Mouse (Mus musculus) splenic B cell, adult 2 months (primary cell): ENCODE measurements at regions not wholly inside any gene's neighbourhood (a gene's known extent, or its start where the extent isn't known, plus 50 kb on each side); places are given as distances from the start of the nearest gene placed in this dataset.
"Not testable (repeated sequence)": the region's sequence is repeated elsewhere in the genome, so short reads cannot be mapped to it uniquely, and the experiment has no call there.

ENCODE experiments used
- DNase-seq: peaks from one replicate; pipeline ENCODE4 v3.0.0-alpha.2; 2011; ENCODE audit warnings: low read depth, low spot score
- H3K27me3 ChIP-seq: 2 replicates; pipeline ENCODE4 v1.6.1; 2012; ENCODE audit warnings: mild to moderate bottlenecking, low read length, moderate library complexity, mixed read lengths; ENCODE audit not compliant: control insufficient read depth, poor library complexity, insufficient read depth, severe bottlenecking
- H3K36me3 ChIP-seq: 2 replicates; pipeline ENCODE4 v1.6.1; 2012; ENCODE audit warnings: mild to moderate bottlenecking, low read length, moderate library complexity, mixed read lengths; ENCODE audit not compliant: control insufficient read depth, poor library complexity, insufficient read depth, severe bottlenecking

DNA sequence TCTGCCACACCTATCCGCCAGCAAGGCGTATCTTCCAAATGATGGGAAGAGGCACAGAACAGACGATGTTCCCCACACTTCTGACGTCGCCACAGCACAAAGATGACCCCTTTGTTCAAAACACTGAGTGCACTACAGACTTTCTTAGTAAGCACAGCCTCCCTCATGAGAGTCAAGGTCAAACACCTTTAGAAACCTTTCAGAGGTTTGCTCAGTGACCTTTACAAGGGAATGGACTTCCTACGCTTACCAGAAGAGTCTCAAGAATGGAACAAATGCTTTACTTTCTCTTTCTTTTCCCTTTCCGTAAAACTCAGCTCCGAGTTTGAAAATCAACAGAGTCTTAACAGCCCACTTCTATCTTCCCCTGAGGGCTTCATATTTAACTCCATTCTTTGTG is 283.4 kb downstream of the Nkx6-1 start:
- H3K36me3 ChIP-seq: no peaks in the 10 kb centered on the region
- H3K27me3 ChIP-seq: no peaks in the 10 kb centered on the region
- DNase-seq: no peak

DNA sequence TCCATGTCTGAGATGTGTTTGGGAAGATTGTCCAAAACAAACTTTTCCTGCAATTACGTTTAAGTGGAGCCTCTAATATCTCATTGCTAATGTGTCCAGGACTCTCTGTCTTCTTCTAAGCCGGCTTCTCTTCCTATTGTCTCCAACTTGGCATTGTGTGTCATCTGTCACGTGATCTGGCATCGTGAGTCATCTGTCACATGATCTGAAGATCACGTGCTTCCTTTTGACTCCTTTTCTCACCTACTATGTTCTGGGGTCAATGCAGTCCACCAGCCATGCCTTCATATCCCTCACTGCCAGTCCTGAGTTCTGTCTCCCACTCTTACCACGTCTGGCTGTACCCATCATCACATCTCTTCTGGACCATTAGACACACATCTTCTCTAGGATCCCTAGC is 288.1 kb downstream of the Nkx6-1 start:
- H3K27me3 ChIP-seq: no peaks in the 10 kb centered on the region
- DNase-seq: no peak
- no peaks in the 10 kb centered on the region for H3K36me3 ChIP-seq

- no peak for DNase-seq
- H3K36me3 ChIP-seq: no peaks in the 10 kb centered on the region
- no peaks in the 10 kb centered on the region for H3K27me3 ChIP-seq
Measured at GRCm38 (mm10) chr5:101374129-101374528, 290.7 kb downstream of the Nkx6-1 start.

- Histone ChIP-seq H3K27me3 (no peaks in the 10 kb centered on the region), H3K36me3 (no peaks in the 10 kb centered on the region)
- no peak for DNase-seq
Measured at GRCm38 (mm10) chr5:101372204-101372603, 292.6 kb downstream of the Nkx6-1 start.

GRCm38 (mm10) chr5:101365364-101365763 is 299.4 kb downstream of the Nkx6-1 start:
- H3K27me3 ChIP-seq: no peaks in the 10 kb centered on the region
- no peaks in the 10 kb centered on the region for H3K36me3 ChIP-seq
- DNase-seq: no peak

DNA sequence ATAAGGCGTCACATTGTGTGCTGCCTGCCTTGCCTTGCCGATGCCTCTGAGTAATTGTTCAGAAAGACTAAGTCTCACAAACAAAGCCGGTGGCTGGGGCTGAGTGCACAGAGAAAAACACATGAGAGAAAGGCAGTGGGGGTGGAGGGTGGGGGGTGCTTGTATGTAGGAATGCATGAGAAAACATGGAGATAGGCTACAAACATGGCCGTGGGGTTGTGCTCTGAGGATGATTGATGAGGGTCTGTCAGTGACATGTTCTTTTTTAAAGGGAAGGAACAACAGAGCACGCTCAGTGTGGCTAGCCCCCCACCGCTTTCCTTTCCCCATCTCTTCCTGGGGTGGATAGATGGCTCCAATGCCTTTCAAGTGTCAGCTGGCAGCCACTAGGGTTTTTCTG is 304.8 kb downstream of the Nkx6-1 start:
- Histone ChIP-seq H3K36me3 (no peaks in the 10 kb centered on the region), H3K27me3 (no peaks in the 10 kb centered on the region)
- no peak for DNase-seq

DNA sequence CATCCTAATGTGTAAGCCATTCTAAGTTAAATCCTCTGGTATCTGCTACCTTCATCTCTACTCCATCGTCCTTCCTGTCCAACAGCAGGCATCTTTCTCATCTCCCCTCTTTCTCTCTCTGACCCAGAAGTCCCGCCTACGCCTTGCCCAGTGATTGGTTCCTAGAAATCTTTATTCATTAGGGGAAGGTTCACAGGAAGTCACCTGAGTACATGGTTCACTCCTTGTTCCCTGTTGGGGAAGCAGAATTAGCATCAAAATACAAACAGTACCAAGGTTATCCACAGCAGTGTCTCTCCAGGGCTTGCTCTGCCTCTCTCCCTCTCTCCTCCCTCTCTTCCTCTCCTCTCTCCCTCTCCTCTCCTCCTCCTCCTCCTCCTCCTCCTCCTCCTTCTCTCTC is 319.4 kb downstream of the Nkx6-1 start:
- DNase-seq: no peak
- Histone ChIP-seq H3K27me3 (no peaks in the 10 kb centered on the region), H3K36me3 (no peaks in the 10 kb centered on the region)

DNA sequence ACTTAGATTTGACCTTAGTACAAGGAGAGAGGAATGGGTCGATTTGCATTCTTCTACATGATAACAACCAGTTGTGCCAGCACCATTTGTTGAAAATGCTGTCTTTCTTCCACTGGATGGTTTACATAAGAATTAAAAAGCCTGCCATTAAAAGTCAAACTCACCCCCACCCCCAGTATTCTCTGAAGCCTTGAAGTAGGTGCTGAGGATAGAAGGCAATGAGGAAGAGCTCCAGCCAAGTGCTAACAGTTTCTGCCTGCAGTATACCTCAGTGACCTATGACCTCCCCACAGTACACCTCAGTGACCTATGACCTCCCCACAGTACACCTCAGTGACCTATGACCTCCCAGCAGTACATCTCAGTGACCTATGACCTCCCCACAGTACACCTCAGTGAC is 328.4 kb downstream of the Nkx6-1 start:
- not testable (repeated sequence) for H3K36me3 ChIP-seq, H3K27me3 ChIP-seq, DNase-seq

GRCm38 (mm10) chr5:101331825-101332224 is 333.0 kb downstream of the Nkx6-1 start:
- no peak for DNase-seq
- H3K27me3 ChIP-seq: no peaks in the 10 kb centered on the region
- no peaks in the 10 kb centered on the region for H3K36me3 ChIP-seq

GRCm38 (mm10) chr5:101326122-101326521 is 338.7 kb downstream of the Nkx6-1 start:
- no peaks in the 10 kb centered on the region for H3K27me3 ChIP-seq
- H3K36me3 ChIP-seq: no peaks in the 10 kb centered on the region
- no peak for DNase-seq

DNA sequence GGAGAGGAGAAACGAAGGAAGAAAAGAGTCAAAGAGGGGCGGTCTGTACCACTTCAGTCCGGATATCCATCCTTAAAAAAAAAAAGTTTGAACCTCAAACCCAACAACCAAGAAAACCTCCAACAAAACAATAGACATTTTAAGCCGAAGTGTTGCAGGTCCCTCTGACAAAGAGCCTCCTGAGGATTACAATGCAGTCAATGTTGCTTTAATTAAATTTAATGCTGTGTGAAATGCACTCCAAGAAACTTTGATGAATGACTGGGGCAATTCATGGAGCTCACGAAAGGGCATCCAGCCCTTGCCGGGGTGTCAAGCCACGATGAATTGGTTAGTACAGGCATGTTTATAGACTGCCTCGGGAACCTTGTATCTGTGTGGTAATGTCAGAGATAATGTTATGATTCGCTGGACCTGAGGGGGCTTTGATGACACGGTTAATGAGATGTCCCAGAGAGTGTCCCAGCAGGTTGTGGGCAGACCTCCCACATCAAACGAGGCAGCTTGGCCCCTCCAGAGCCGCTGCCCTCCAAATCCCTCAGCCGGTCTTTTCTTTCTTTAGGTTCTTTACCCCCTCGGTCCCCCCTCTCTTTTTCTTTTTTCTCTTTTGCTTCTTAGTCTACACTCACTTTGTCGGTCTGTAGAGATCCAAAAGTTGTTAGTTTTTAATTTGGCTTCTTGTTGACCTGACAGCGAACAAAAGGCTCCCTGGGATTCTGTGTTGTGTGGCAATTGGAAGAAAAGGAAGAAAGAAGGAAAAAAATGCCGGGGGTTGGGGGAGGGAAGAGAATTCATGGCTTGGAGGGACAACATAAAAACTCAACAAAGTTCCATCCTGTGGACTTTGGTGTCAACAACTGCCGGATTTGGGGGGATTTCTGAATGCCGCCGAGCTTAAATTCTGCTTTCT is 341.5 kb downstream of the Nkx6-1 start:
- DNase-seq: no peak
- Histone ChIP-seq H3K36me3 (no peaks in the 10 kb centered on the region), H3K27me3 (no peaks in the 10 kb centered on the region)

DNA sequence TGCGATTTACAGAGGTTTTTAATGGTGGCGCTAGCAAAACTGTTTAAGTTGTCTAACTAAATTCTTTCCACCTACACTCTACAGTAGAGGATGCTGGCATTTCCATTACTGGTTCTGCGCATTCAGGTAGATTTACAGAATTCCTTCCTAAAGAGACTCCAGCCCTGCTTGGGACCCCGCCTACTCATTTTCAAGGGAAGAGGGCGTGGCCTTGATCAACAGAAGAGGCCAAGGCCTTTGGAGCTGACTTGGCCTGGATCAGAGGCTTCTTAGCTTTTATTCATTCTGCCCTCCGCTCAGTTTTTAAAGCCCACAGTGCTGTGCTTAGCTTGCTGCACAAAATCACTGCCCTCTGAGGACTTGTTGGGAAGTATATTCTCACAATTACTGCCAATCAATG is 364.8 kb downstream of the Nkx6-1 start:
- no peak for DNase-seq
- no peaks in the 10 kb centered on the region for H3K36me3 ChIP-seq
- no peaks in the 10 kb centered on the region for H3K27me3 ChIP-seq

DNA sequence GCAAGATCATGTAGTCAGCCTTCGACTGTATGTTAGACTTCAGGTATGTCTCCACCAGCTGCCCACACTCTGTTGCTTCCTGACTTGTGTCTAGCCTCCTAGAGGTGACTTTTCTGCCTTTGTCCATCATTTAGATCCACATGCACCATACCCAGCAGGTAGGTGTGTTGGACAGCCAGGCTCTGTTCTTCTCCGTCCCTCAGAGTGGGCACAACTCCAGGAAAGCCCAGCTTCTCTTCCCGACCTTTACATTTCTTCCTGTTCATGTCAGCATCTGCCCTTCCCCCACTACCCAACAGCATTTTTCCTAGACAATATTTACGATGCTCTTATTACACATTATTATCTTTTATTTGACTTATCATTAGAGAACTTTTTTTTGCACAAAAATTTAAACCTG is 366.4 kb downstream of the Nkx6-1 start:
- H3K36me3 ChIP-seq: no peaks in the 10 kb centered on the region
- no peak for DNase-seq
- H3K27me3 ChIP-seq: no peaks in the 10 kb centered on the region

DNA sequence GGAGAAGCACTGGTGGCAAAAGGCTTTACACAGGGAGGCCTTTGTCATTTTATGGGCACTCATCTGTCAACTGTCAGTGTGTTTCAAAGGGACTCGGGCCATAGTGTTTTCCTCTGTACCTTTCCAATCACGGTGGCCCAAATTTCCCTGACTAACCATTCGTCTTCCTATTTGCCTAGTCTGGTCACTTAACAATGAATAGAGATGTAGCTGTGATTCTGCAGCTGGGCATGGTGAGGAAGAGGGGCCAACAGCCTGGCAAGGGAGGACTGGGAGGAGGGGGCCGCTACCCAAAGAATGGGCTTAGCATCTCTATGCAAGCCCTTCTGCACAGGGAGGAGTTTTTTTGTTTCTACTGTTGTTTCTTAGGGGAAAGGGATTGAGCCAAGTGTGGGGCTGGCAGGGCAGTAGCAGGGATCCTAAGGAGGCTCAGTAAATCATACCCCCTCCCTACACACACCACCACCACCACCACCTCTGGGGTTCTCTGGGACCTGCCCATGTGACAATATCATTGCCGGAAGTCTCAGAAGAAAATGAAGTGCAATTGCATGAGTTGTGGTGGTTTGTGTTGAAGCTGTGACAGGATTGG is 367.2 kb downstream of the Nkx6-1 start:
- DNase-seq: no peak
- no peaks in the 10 kb centered on the region for H3K36me3 ChIP-seq
- H3K27me3 ChIP-seq: no peaks in the 10 kb centered on the region

DNA sequence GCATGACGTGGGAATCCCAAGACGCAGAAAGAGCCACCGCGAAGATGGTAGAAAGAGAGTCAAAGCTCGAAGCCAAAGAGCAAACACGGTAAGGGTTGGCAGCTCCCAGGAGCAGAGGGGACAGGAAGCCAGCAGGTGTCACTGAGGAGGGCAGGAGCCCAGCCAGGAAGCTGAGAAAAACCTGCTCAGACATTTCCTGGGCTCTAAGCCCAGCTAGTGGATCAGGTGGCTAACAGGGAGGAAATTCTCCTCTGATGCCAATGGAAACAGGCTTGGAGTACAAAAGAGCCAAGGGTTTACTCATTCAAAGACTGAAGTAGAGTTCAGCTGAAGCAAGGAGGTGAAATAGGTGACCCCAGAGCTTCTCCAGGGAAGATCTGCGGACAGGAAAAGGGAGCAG is 368.9 kb downstream of the Nkx6-1 start:
- no peaks in the 10 kb centered on the region for H3K27me3 ChIP-seq
- H3K36me3 ChIP-seq: no peaks in the 10 kb centered on the region
- DNase-seq: no peak
